Mouse (Mus musculus): Measurements from ENCODE around the gene Ripor2.

The Ripor2 gene

GRCm38 (mm10) chr13:24617799-24618130 lies 35.8 kb downstream of the Ripor2 start:
- DNase-seq (ENCODE audit: low read depth): peak; percentile 48

GRCm38 (mm10) chr13:24619711-24620110 lies 37.7 kb downstream of the Ripor2 start:
- no peak for DNase-seq (ENCODE audit: low read depth)

GRCm38 (mm10) chr13:24620439-24620838 lies 38.5 kb downstream of the Ripor2 start:
- DNase-seq (ENCODE audit: low read depth): no peak

- DNase-seq (ENCODE audit: low read depth): peak; percentile 54
Measured at GRCm38 (mm10) chr13:24623631-24624030, 41.6 kb downstream of the Ripor2 start.

GRCm38 (mm10) chr13:24625071-24625470 lies 43.1 kb downstream of the Ripor2 start:
- DNase-seq (ENCODE audit: low read depth): no peak

- no peak for DNase-seq (ENCODE audit: low read depth)
Measured at GRCm38 (mm10) chr13:24626698-24627436, 44.9 kb downstream of the Ripor2 start.

- no peak for DNase-seq (ENCODE audit: low read depth)
Measured at GRCm38 (mm10) chr13:24628192-24628591, 46.2 kb downstream of the Ripor2 start.

GRCm38 (mm10) chr13:24629073-24629621 lies 47.2 kb downstream of the Ripor2 start:
- no peak for DNase-seq (ENCODE audit: low read depth)

- no peak for DNase-seq (ENCODE audit: low read depth)
Measured at GRCm38 (mm10) chr13:24630364-24630763, 48.4 kb downstream of the Ripor2 start.

- peak; percentile 69 for DNase-seq (ENCODE audit: low read depth)
Measured at GRCm38 (mm10) chr13:24632988-24633577, 51.1 kb downstream of the Ripor2 start.

GRCm38 (mm10) chr13:24634346-24635120 lies 52.5 kb downstream of the Ripor2 start:
- no peak for DNase-seq (ENCODE audit: low read depth)

- DNase-seq (ENCODE audit: low read depth): no peak
Measured at GRCm38 (mm10) chr13:24638371-24639214, 56.6 kb downstream of the Ripor2 start.

GRCm38 (mm10) chr13:24639215-24640165 lies 57.5 kb downstream of the Ripor2 start:
- peak; percentile 87 for DNase-seq (ENCODE audit: low read depth)

GRCm38 (mm10) chr13:24640166-24640560 lies 58.2 kb downstream of the Ripor2 start:
- no peak for DNase-seq (ENCODE audit: low read depth)

GRCm38 (mm10) chr13:24640836-24641385 lies 58.9 kb downstream of the Ripor2 start:
- no peak for DNase-seq (ENCODE audit: low read depth)

GRCm38 (mm10) chr13:24641491-24642430 lies 59.8 kb downstream of the Ripor2 start:
- DNase-seq (ENCODE audit: low read depth): peak; percentile 98

GRCm38 (mm10) chr13:24645146-24645545 lies 63.2 kb downstream of the Ripor2 start:
- no peak for DNase-seq (ENCODE audit: low read depth)

- peak; percentile 88 for DNase-seq (ENCODE audit: low read depth)
Measured at GRCm38 (mm10) chr13:24646324-24646723, 64.3 kb downstream of the Ripor2 start.

GRCm38 (mm10) chr13:24647444-24647843 lies 65.5 kb downstream of the Ripor2 start:
- DNase-seq (ENCODE audit: low read depth): peak; percentile 56
